ENCODE assay signal across 8 mouse cellular contexts in the genomic region with DNA sequence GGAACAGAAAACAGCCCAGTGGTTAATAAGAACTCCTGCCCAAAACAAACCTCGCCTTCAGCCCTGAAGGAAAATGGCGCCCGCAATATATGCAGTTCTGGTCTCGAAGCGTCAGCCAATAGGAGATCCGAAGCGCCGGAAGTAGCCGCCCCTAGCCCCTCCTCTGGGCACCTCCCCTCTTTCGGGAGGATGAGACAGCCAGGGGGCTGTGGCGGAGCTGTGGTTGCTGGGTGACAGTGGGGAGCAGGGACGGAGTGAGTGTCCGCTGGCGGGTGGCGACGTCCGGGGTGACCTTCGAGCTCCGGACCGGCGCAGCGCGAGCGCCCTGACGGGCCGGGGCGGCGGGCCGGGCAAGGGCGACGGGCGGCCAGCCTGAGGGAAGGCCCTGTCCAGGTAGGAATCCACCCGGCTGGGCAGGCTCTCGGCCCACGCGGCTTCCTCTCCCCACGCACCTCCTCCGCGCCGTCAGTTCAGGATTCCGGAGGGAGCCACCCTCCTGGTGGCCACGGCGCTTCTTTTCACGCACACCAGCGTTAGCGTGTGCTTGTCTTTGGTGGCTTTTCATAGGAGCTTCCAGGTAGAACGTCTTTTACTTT. TPM values are rescaled to one million over a fixed set of nuclear protein-coding genes. Genes with fewer than 3 reads are reported as not detected.
DNase-seq lines count a peak whose midpoint lies in the region; ATAC-seq lines count a peak whose summit lies in the region.

Gene Mfn1 (plus strand): TSS at position 163 of the 596 bp plus-strand sequence.

- peak within 1 kb of the TSS; percentile 86 for H3K27ac ChIP-seq in hindbrain, embryonic 15.5 days (replicated peaks)

- peak within 1 kb of the TSS; percentile 63 for H3K4me2 ChIP-seq in hindbrain, embryonic 15.5 days

- peak; percentile 100 for ATAC-seq in hindbrain, embryonic 15.5 days (ENCODE audit: low FRiP score, low read depth)

- peaks cover 14% of the 10 kb centered on the region for H3K36me3 ChIP-seq in hindbrain, embryonic 15.5 days

- peak within 1 kb of the TSS; percentile 74 for H3K4me3 ChIP-seq in hindbrain, embryonic 15.5 days

- H3K9ac ChIP-seq in hindbrain, embryonic 15.5 days, result peak within 1 kb of the TSS; percentile 82

- H3K9me3 ChIP-seq in hindbrain, embryonic 15.5 days, result no peaks in the 10 kb centered on the region

- H3K27me3 ChIP-seq in hindbrain, embryonic 15.5 days, result no peaks in the 10 kb centered on the region

- peaks cover 15% of the 10 kb centered on the region for H3K4me1 ChIP-seq in hindbrain, embryonic 15.5 days (replicated peaks)

- under 1% methylated on average over 47 of the region's 47 CpGs for WGBS in hindbrain, embryonic 15.5 days

- DNase-seq in T-cell, adult 2 months (ENCODE audit: low spot score), result peak; percentile 92
- peak; percentile 89 to 90 for DNase-seq in cerebellum, postnatal 36 days
- DNase-seq in frontal cortex, postnatal 36 days (ENCODE audit: low spot score in 2 of 2), result peak; percentile 93
- DNase-seq in left cerebral cortex, adult 11 months (ENCODE audit: low spot score), result peak; percentile 91
- DNase-seq in lung, postnatal 4 days, result peak; percentile 95 to 96
- DNase-seq in retina, postnatal 7 days (ENCODE audit: low read depth, low spot score), result peak; percentile 87
- peak; percentile 90 for DNase-seq in urinary bladder, adult 2 months (ENCODE audit: low spot score)

RNA-seq across cellular contexts. Expression of gene Mfn1, which starts in this region (rescaled TPM):
- 36.4 and 45.0 TPM in 2 replicates for polyA plus RNA-seq in hindbrain, embryonic 15.5 days (2015; fragmentation: Nextera tagmentation; extraction: Ambion mirVana)
- 40.2 and 56.0 TPM in 2 replicates for polyA plus RNA-seq in urinary bladder, adult 2 months (2012; rRNA removed)

Comparison
In these comparisons a context has a peak if more than half of its experiments do, and no peak if none do; other contexts are left out.
1. Peak in every context shown above with its lines: DNase-seq, ATAC-seq, H3K4me3 ChIP-seq and H3K27ac ChIP-seq.